Comparison of ENCODE assay signal across 9 mouse cellular contexts in genomic region chr1:178798333-178798732, GRCm38 (mm10).
A peak's percentile ranks its signal among the peaks of the same experiment; 100 is the strongest.
DNase-seq lines count a peak whose midpoint lies in the region; ATAC-seq and TF ChIP-seq lines count a peak whose summit lies in the region.
"Had no signal": no experiment of that assay in that cellular context is flagged by ENCODE, and none has a peak within 500 bp of the region (broad histone marks: within the 10 kb centered on the region; RNA-seq: fewer than 3 reads in every experiment).

No protein-coding gene starts in this region.

- H3K9me3 ChIP-seq in forebrain, postnatal 0 days (ENCODE audit: low read length), result no peaks in the 10 kb centered on the region
- no peaks in the 10 kb centered on the region for H3K9me3 ChIP-seq in stomach, embryonic 14.5 days (ENCODE audit: control insufficient read depth, low read depth, low read length)
- H3K9me3 ChIP-seq: liver, embryonic 15.5 days had no signal

- H3K4me2 ChIP-seq in forebrain, postnatal 0 days (ENCODE audit: low read depth), result peak overlapping the region; percentile 34
- peak overlapping the region; percentile 25 for H3K4me2 ChIP-seq in stomach, embryonic 14.5 days (replicated peaks; ENCODE audit: low read depth, low read length)
- H3K4me2 ChIP-seq: liver, embryonic 15.5 days had no signal

- no peaks in the 10 kb centered on the region for H3K36me3 ChIP-seq in forebrain, postnatal 0 days (ENCODE audit: insufficient read depth)
- H3K36me3 ChIP-seq in stomach, embryonic 14.5 days (ENCODE audit: control insufficient read depth, insufficient read depth, low read length), result no peaks in the 10 kb centered on the region
- H3K36me3 ChIP-seq: liver, embryonic 15.5 days had no signal

- no peak overlapping the region for H3K9ac ChIP-seq in forebrain, postnatal 0 days
- no peak overlapping the region for H3K9ac ChIP-seq in stomach, embryonic 14.5 days (replicated peaks; ENCODE audit: low read depth, low read length)
- H3K9ac ChIP-seq: liver, embryonic 15.5 days had no signal

- H3K27me3 ChIP-seq in forebrain, postnatal 0 days (ENCODE audit: insufficient read depth, low read length), result no peaks in the 10 kb centered on the region
- no peaks in the 10 kb centered on the region for H3K27me3 ChIP-seq in stomach, embryonic 14.5 days (ENCODE audit: control insufficient read depth, insufficient read depth, low read length)

- no peak for TF ChIP-seq POLR2A in brain, embryonic 14.5 days (IDR thresholded peaks at IDR 0.05; ENCODE audit: borderline replicate concordance, extremely low read depth, insufficient read depth, insufficient read length, poor library complexity, severe bottlenecking)

- H3K4me3 ChIP-seq in forebrain, postnatal 0 days (ENCODE audit: low read depth, low read length), result no peak overlapping the region
- peak overlapping the region; percentile 5; the same call in 1 of the 2 replicates for H3K4me3 ChIP-seq in stomach, embryonic 14.5 days (ENCODE audit: low read depth, low read length)
- H3K4me3 ChIP-seq: liver, embryonic 15.5 days had no signal

- TF ChIP-seq CTCF in brain, embryonic 14.5 days (IDR thresholded peaks at IDR 0.05; ENCODE audit: borderline replicate concordance, extremely low read depth, insufficient read depth, insufficient read length), result no peak
- no peak for TF ChIP-seq CTCF in forebrain, postnatal 0 days (IDR thresholded peaks at IDR 0.05; ENCODE audit: low read depth)

- H3K4me1 ChIP-seq in forebrain, postnatal 0 days (ENCODE audit: insufficient read depth), result no peaks in the 10 kb centered on the region
- peaks cover 15% of the 10 kb centered on the region for H3K4me1 ChIP-seq in stomach, embryonic 14.5 days (ENCODE audit: control insufficient read depth, insufficient read depth, low read length)

- WGBS in forebrain, postnatal 0 days, result 5% methylated on average over 5 of the region's 5 CpGs
- WGBS in stomach, embryonic 14.5 days, result 3% methylated on average over 5 of the region's 5 CpGs

- H3K27ac ChIP-seq in forebrain, postnatal 0 days (ENCODE audit: low read depth, low read length), result no peak overlapping the region
- no peak overlapping the region for H3K27ac ChIP-seq in stomach, embryonic 14.5 days (ENCODE audit: low read length)
- H3K27ac ChIP-seq: liver, embryonic 15.5 days had no signal

- peak; percentile 68 for ATAC-seq in forebrain, postnatal 0 days
- peak; percentile 98 for ATAC-seq in megakaryocyte progenitor cell, adult 5-6 weeks (replicated peaks; ENCODE audit: poor library complexity)
- ATAC-seq in stomach, embryonic 14.5 days (ENCODE audit: insufficient number of reproducible peaks, insufficient read depth, low FRiP score, low read depth), result no peak

- peak; percentile 72 for DNase-seq in brain, embryonic 14.5 days (ENCODE audit: low read depth)
- peak; percentile 90 for DNase-seq in cerebellum, adult 9-11 months
- DNase-seq in forebrain, postnatal 0 days, result peak; percentile 36
- peak; percentile 45 to 61 for DNase-seq in layer of hippocampus, adult 8-10 months (ENCODE audit: low spot score in 2 of 2)
- no peak for DNase-seq in adipocyte (ENCODE audit: low spot score)
- no peak for DNase-seq in urinary bladder, postnatal 4 days (ENCODE audit: low spot score in 2 of 2)

Comparison
In these comparisons a context has a peak if more than half of its experiments do, and no peak if none do; other contexts are left out.
1. DNase-seq: peak in brain, embryonic 14.5 days (single experiment), cerebellum, adult 9-11 months (single experiment), forebrain, postnatal 0 days (single experiment) and layer of hippocampus, adult 8-10 months (2 of 2); none in adipocyte (single experiment) and urinary bladder, postnatal 4 days (0 of 2).